Mouse (Mus musculus) lung, adult 2 months (tissue): ENCODE data around the gene Umodl1. TPM values are rescaled to one million over a fixed set of nuclear protein-coding genes. Genes with fewer than 3 reads are reported as not detected.

Experiments used
- DNase-seq: peaks from one replicate; pipeline ENCODE4 v3.0.0; 2022
- H3K4me1 ChIP-seq: fragments of 200-500 bp; 2 replicates; pipeline ENCODE4 v1.6.1; 2011; ENCODE audit warnings: low read length; ENCODE audit not compliant: control insufficient read depth, insufficient read depth
- H3K4me3 ChIP-seq: fragments of 200-500 bp; replicated peaks from 2 replicates; pipeline ENCODE3; 2011; ENCODE audit warnings: low read depth, mild to moderate bottlenecking, control low read depth, low read length; ENCODE audit errors: extremely low read depth
- CTCF ChIP-seq: fragments of 200-500 bp; IDR thresholded peaks from 2 replicates; pipeline ENCODE4 v1.5.1; 2011; ENCODE audit warnings: mild to moderate bottlenecking, low read length, control low read depth; ENCODE audit not compliant: insufficient read depth
- POLR2A ChIP-seq: fragments of 200-500 bp; IDR thresholded peaks from 2 replicates; pipeline ENCODE4 v1.6.1; 2011; ENCODE audit warnings: low read depth, mild to moderate bottlenecking, control low read depth, low read length, borderline replicate concordance; ENCODE audit errors: extremely low read depth
- WGBS: fragments of 180-500 bp; shearing (Covaris S2); methylation state at CpG from one replicate; pipeline ENCODE4 v1.1.7; 2018; 5-methylcytosine and 5-hydroxymethylcytosine counted together
- polyA plus RNA-seq: library from polyadenylated mRNA; depleted of rRNA; stranded (reverse); fragments of >200 nt; gene quantifications from 2 replicates; pipeline ENCODE4 v1.2.3, GENCODE M21; 2012

Gene Umodl1
- polyA plus RNA-seq, 1 experiment: 0.02 TPM

- TF ChIP-seq POLR2A (no peak), CTCF (no peak)
- no peak overlapping the region for H3K4me3 ChIP-seq
- 62% methylated on average over 4 of the region's 4 CpGs for WGBS
- DNase-seq: no peak
- no peaks in the 10 kb centered on the region for H3K4me1 ChIP-seq
Measured at GRCm38 (mm10) chr17:30983521-30983920, 29.1 kb downstream of the Umodl1 start.

GRCm38 (mm10) chr17:30990254-30990653 lies 35.8 kb downstream of the Umodl1 start:
- Histone ChIP-seq H3K4me3 (no peak overlapping the region), H3K4me1 (no peaks in the 10 kb centered on the region)
- TF ChIP-seq CTCF (peak; percentile 49), POLR2A (no peak)
- 61% methylated on average over 10 of the region's 10 CpGs for WGBS
- no peak for DNase-seq

- Histone ChIP-seq H3K4me3 (no peak overlapping the region), H3K4me1 (no peaks in the 10 kb centered on the region)
- DNase-seq: no peak
- 71% methylated on average over 5 of the region's 5 CpGs for WGBS
- TF ChIP-seq CTCF (no peak), POLR2A (no peak)
Measured at GRCm38 (mm10) chr17:30996296-30996695, 41.9 kb downstream of the Umodl1 start.

- WGBS: 38% methylated on average over 5 of the region's 5 CpGs
- Histone ChIP-seq H3K4me1 (no peaks in the 10 kb centered on the region), H3K4me3 (no peak overlapping the region)
- no peak for DNase-seq
- no peak for TF ChIP-seq POLR2A
- no peak for TF ChIP-seq CTCF
Measured at GRCm38 (mm10) chr17:31000897-31001296, 46.5 kb downstream of the Umodl1 start.

GRCm38 (mm10) chr17:31002613-31003012 lies 48.2 kb downstream of the Umodl1 start:
- H3K4me1 ChIP-seq: 0 out of 2 replicates have a peak, but pooled peaks cover 4% of the 10 kb centered on the region

GRCm38 (mm10) chr17:31005284-31005683 lies 50.8 kb downstream of the Umodl1 start:
- Histone ChIP-seq H3K4me3 (no peak overlapping the region), H3K4me1 (0 out of 2 replicates have a peak, but pooled peaks cover 4% of the 10 kb centered on the region)
- WGBS: 81% methylated on average over 2 of the region's 2 CpGs
- no peak for DNase-seq
- TF ChIP-seq CTCF: no peak
- no peak for TF ChIP-seq POLR2A

More at GRCm38 (mm10) chr17:31002613-31003012, 48.2 kb downstream of the Umodl1 start:
- TF ChIP-seq CTCF (no peak), POLR2A (no peak)
- 80% methylated on average over 5 of the region's 5 CpGs for WGBS
- no peak overlapping the region for H3K4me3 ChIP-seq
- no peak for DNase-seq

- DNase-seq: no peak
- TF ChIP-seq POLR2A (no peak), CTCF (no peak)
Measured at GRCm38 (mm10) chr17:31007357-31007756, 52.9 kb downstream of the Umodl1 start.

GRCm38 (mm10) chr17:31008416-31008815 lies 54.0 kb downstream of the Umodl1 start:
- DNase-seq: no peak
- 79% methylated on average over 8 of the region's 8 CpGs for whole genome bisulfite sequencing
- TF ChIP-seq POLR2A (no peak), CTCF (no peak)
- Histone ChIP-seq H3K4me1 (0 out of 2 replicates have a peak, but pooled peaks cover 4% of the 10 kb centered on the region), H3K4me3 (no peak overlapping the region)

More at GRCm38 (mm10) chr17:31007357-31007756, 52.9 kb downstream of the Umodl1 start:
- H3K4me1 ChIP-seq: 0 out of 2 replicates have a peak, but pooled peaks cover 4% of the 10 kb centered on the region
- H3K4me3 ChIP-seq: no peak overlapping the region
- 54% methylated on average over 3 of the region's 3 CpGs for WGBS

- TF ChIP-seq POLR2A (no peak), CTCF (peak; percentile 98)
- Histone ChIP-seq H3K4me1 (0 out of 2 replicates have a peak, but pooled peaks cover 4% of the 10 kb centered on the region), H3K4me3 (no peak overlapping the region)
- DNase-seq: peak; percentile 39
- 25% methylated on average over 9 of the region's 9 CpGs for WGBS
Measured at GRCm38 (mm10) chr17:31011551-31012394, 57.3 kb downstream of the Umodl1 start.

GRCm38 (mm10) chr17:31018267-31018666 lies 63.8 kb downstream of the Umodl1 start:
- peak; percentile 48 for DNase-seq
- H3K4me3 ChIP-seq: no peak overlapping the region
- H3K4me1 ChIP-seq: no peaks in the 10 kb centered on the region
- 60% methylated on average over 4 of the region's 4 CpGs for WGBS
- TF ChIP-seq CTCF: peak; percentile 60
- no peak for TF ChIP-seq POLR2A
